Mouse (Mus musculus) lung, embryonic 14.5 days (tissue): Measurements from ENCODE around the gene Eif5a2. TPM values are rescaled to one million over a fixed set of nuclear protein-coding genes. Genes with fewer than 3 reads are reported as not detected.

Experiments
- ATAC-seq: fragments of 200-750 bp; cut with Nextera tagmentation; 2 replicates; pipeline ENCODE4 v1.8.0; 2017; ENCODE audit warnings: mild to moderate bottlenecking, moderate TSS enrichment, moderate library complexity; ENCODE audit not compliant: insufficient read depth
- DNase-seq: peaks from one replicate; pipeline ENCODE4 v3.0.0-alpha.2; 2015
- H3K27ac ChIP-seq: fragments of 300-500 bp; sonication (generic); 2 replicates; pipeline ENCODE4 v1.5.1; 2014; ENCODE audit warnings: low read depth, mild to moderate bottlenecking, moderate library complexity
- H3K27me3 ChIP-seq: fragments of 300-500 bp; sonication (generic); 2 replicates; pipeline ENCODE4 v1.6.1; 2014; ENCODE audit warnings: low read length, control low read depth; ENCODE audit not compliant: insufficient read depth
- H3K36me3 ChIP-seq: fragments of 300-500 bp; sonication (generic); 2 replicates; pipeline ENCODE4 v1.6.1; 2014; ENCODE audit warnings: control low read depth; ENCODE audit not compliant: insufficient read depth
- H3K4me1 ChIP-seq: fragments of 300-500 bp; sonication (generic); 2 replicates; pipeline ENCODE4 v1.6.1; 2014; ENCODE audit warnings: antibody characterized with exemption, control low read depth; ENCODE audit not compliant: insufficient read depth
- H3K4me2 ChIP-seq: fragments of 300-500 bp; sonication (generic); 2 replicates; pipeline ENCODE4 v1.6.1; 2014; ENCODE audit warnings: mild to moderate bottlenecking
- H3K4me3 ChIP-seq: fragments of 300-500 bp; sonication (generic); 2 replicates; pipeline ENCODE4 v1.5.1; 2014; ENCODE audit warnings: low read depth, low read length
- H3K9ac ChIP-seq: fragments of 300-500 bp; sonication (generic); 2 replicates; pipeline ENCODE4 v1.6.1; 2014
- H3K9me3 ChIP-seq: fragments of 300-500 bp; sonication (generic); 2 replicates; pipeline ENCODE4 v1.6.1; 2016; ENCODE audit warnings: low read depth, low read length, control low read depth
- CTCF ChIP-seq: IDR thresholded peaks from 2 replicates; pipeline ENCODE4 v1.5.1; 2016; ENCODE audit warnings: antibody characterized with exemption, low read depth
- WGBS: fragments of 180-500 bp; shearing (Covaris S2); extraction: QIAGEN DNeasy Blood & Tissue Kit; methylation state at CpG from one replicate; pipeline ENCODE4 v1.1.7; 2014; 5-methylcytosine and 5-hydroxymethylcytosine counted together
- polyA plus RNA-seq: library from polyadenylated mRNA; unstranded; fragments of >200 nt; fragmentation: Nextera tagmentation; extraction: Ambion mirVana; gene quantifications from 2 replicates; pipeline ENCODE4 v1.2.1, GENCODE M21; 2014

Eif5a2 gene
- 14.1 and 15.5 TPM in 2 replicates for polyA plus RNA-seq

DNA sequence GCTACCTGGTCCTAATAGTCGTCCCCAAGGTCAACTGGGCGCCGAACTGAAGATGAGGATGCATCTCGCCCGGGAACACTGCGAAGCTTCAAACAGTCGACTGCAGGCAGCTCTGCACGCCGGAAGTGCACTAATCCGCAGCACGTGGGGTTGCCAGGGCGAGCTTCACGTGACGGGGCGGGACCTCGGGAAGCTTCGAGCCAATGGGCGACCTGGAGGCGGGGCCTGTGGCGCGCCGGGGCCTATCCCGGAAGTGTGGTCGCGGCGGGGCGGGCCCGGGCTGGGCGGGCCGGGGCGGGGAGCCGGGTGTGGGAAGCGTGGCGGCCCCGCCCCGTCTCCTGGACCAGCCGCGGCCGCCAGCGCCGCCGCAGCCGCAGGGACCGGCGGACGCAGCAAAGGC, at the start of gene Eif5a2:
Eif5a2 (plus strand) TSS at position 283 of the 400 bp plus-strand sequence.
- Histone ChIP-seq H3K4me3 (peak within 1 kb of the TSS; percentile 70), H3K4me2 (peak within 1 kb of the TSS; percentile 98), H3K27ac (no peak within 1 kb of the TSS), H3K4me1 (0 out of 2 replicates have a peak, but pooled peaks cover 3% of the 10 kb centered on the region), H3K36me3 (no peaks in the 10 kb centered on the region), H3K9ac (peak within 1 kb of the TSS; percentile 74), H3K27me3 (no peaks in the 10 kb centered on the region), H3K9me3 (0 out of 2 replicates have a peak, but pooled peaks cover 3% of the 10 kb centered on the region)
- WGBS = 2% methylated on average over 39 of the region's 46 CpGs
- no peak for TF ChIP-seq CTCF
- peak; percentile 99 for ATAC-seq
- DNase-seq = peak; percentile 96

GRCm38 (mm10) chr3:28734712-28735111, 46.4 kb upstream of the Eif5a2 start:
- Histone ChIP-seq H3K36me3 (no peaks in the 10 kb centered on the region), H3K4me2 (no peak overlapping the region), H3K9me3 (no peaks in the 10 kb centered on the region), H3K27ac (no peak overlapping the region), H3K4me3 (no peak overlapping the region), H3K27me3 (no peaks in the 10 kb centered on the region), H3K4me1 (no peaks in the 10 kb centered on the region), H3K9ac (no peak overlapping the region)
- no peak for DNase-seq
- ATAC-seq = no peak
- TF ChIP-seq CTCF = no peak
- WGBS = 54% methylated on average over 2 of the region's 2 CpGs

DNA sequence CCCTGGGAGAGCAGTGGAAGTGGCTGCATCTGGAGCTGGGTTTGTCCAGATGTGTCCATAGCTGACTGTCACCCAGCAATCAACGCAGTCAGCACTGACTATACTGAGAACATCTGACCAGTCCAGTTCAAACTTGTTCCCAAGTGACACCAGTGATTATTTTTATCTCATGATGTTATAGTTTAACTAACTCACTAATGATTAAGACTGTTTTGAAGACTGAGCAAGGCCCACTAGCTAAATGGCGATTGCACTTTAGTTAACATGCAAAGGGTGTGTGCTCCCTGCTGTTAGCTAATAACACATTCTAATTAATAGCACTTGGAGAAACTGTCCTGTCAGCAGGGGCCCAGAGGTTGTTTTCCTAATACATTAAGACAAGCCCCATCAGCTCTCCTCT, 44.1 kb upstream of the Eif5a2 start:
- Histone ChIP-seq H3K4me2 (no peak overlapping the region), H3K27ac (no peak overlapping the region), H3K27me3 (no peaks in the 10 kb centered on the region), H3K36me3 (no peaks in the 10 kb centered on the region), H3K9ac (no peak overlapping the region), H3K4me3 (no peak overlapping the region), H3K4me1 (no peaks in the 10 kb centered on the region), H3K9me3 (no peaks in the 10 kb centered on the region)
- no peak for TF ChIP-seq CTCF
- WGBS = 48% methylated on average over 2 of the region's 2 CpGs
- no peak for DNase-seq
- ATAC-seq = no peak

GRCm38 (mm10) chr3:28740353-28740752, 40.7 kb upstream of the Eif5a2 start:
- Histone ChIP-seq H3K4me3 (no peak overlapping the region), H3K27ac (no peak overlapping the region), H3K9me3 (no peaks in the 10 kb centered on the region), H3K27me3 (no peaks in the 10 kb centered on the region), H3K36me3 (no peaks in the 10 kb centered on the region), H3K4me1 (no peaks in the 10 kb centered on the region), H3K4me2 (no peak overlapping the region), H3K9ac (no peak overlapping the region)
- no peak for TF ChIP-seq CTCF
- DNase-seq = no peak
- WGBS = 33% methylated on average over 6 of the region's 6 CpGs
- no peak for ATAC-seq

GRCm38 (mm10) chr3:28743251-28743650, 37.8 kb upstream of the Eif5a2 start:
- no peaks in the 10 kb centered on the region for H3K9me3 ChIP-seq
- ATAC-seq = no peak
- H3K4me2 ChIP-seq = no peak overlapping the region
- no peak overlapping the region for H3K4me3 ChIP-seq
- H3K27ac ChIP-seq = no peak overlapping the region
- no peaks in the 10 kb centered on the region for H3K36me3 ChIP-seq
- TF ChIP-seq CTCF = no peak
- no peak for DNase-seq
- no peaks in the 10 kb centered on the region for H3K27me3 ChIP-seq
- no peaks in the 10 kb centered on the region for H3K4me1 ChIP-seq
- no peak overlapping the region for H3K9ac ChIP-seq
- WGBS = 40% methylated on average over 8 of the region's 8 CpGs

DNA sequence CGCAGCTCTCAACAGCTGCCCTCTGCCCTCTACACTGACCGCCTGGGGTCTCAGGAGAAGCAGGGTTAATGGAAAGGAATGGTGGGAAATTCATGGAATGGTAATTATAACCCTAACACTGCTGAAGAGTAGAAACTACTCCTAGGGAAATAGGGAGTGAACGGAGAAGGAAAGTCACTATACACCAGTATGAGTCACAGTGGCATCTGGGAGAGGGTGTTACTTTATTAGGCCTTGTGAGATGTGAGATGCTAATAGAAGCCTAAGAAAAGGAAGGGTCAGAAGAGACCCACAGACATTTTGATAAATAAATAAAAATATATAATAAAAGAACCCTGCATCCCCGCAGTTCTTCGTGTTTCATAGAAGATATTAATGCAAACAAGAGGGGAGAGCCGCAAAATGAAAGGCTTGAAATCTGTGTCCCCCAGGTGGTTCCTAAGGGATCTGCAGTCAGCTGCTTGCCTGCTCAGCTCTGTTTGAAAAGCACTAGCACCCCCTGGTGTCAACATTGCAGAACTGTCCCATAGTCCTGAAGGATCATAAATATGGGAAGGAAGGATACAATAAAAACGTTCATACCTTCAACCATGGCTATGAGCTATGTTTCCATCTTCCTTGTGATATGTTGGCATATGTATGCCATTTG, 35.1 kb upstream of the Eif5a2 start:
- no peak overlapping the region for H3K4me2 ChIP-seq
- no peaks in the 10 kb centered on the region for H3K27me3 ChIP-seq
- no peak overlapping the region for H3K27ac ChIP-seq
- H3K4me1 ChIP-seq = no peaks in the 10 kb centered on the region
- DNase-seq (peak; percentile 95), ATAC-seq (peak; percentile 89)
- H3K36me3 ChIP-seq = no peaks in the 10 kb centered on the region
- TF ChIP-seq CTCF = peak; percentile 100
- 33% methylated on average over 7 of the region's 7 CpGs for WGBS
- no peak overlapping the region for H3K4me3 ChIP-seq
- no peak overlapping the region for H3K9ac ChIP-seq
- no peaks in the 10 kb centered on the region for H3K9me3 ChIP-seq

DNA sequence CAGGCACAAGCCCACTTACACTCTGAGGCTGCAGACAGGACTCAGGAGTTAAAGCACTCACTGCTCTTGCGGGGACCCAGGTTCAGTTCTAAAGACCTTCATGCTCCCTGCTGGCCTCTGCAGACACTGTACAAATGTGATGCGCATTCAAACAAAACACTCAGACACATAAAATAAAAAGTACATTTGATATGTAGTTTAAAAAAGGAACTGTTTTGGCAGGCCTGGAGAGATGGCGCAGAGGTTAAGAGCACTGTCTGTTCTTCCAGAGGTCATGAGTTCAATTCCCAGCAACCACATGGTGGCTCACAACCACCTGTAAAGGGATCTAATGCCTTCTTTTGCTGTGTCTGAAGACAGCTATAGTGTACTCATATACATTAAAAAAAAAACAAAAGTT, 32.9 kb upstream of the Eif5a2 start:
- H3K27me3 ChIP-seq = no peaks in the 10 kb centered on the region
- H3K4me1 ChIP-seq = no peaks in the 10 kb centered on the region
- DNase-seq = no peak
- no peaks in the 10 kb centered on the region for H3K36me3 ChIP-seq
- no peak for TF ChIP-seq CTCF
- H3K4me3 ChIP-seq = no peak overlapping the region
- H3K9ac ChIP-seq = no peak overlapping the region
- H3K4me2 ChIP-seq = no peak overlapping the region
- H3K9me3 ChIP-seq = no peaks in the 10 kb centered on the region
- ATAC-seq = no peak
- WGBS = 87% methylated on average over 3 of the region's 3 CpGs
- H3K27ac ChIP-seq = no peak overlapping the region

- DNase-seq = no peak
- no peaks in the 10 kb centered on the region for H3K36me3 ChIP-seq
- TF ChIP-seq CTCF = no peak
- ATAC-seq = no peak
- no peaks in the 10 kb centered on the region for H3K27me3 ChIP-seq
- H3K9me3 ChIP-seq = no peaks in the 10 kb centered on the region
- no peak overlapping the region for H3K4me3 ChIP-seq
- no peak overlapping the region for H3K9ac ChIP-seq
- H3K27ac ChIP-seq = no peak overlapping the region
- no peak overlapping the region for H3K4me2 ChIP-seq
- no peaks in the 10 kb centered on the region for H3K4me1 ChIP-seq
These were observed 32.1 kb upstream of the Eif5a2 start for GRCm38 (mm10) chr3:28748956-28749355.
